Comparison of ENCODE assay signal across 10 mouse cellular contexts in the genomic region with DNA sequence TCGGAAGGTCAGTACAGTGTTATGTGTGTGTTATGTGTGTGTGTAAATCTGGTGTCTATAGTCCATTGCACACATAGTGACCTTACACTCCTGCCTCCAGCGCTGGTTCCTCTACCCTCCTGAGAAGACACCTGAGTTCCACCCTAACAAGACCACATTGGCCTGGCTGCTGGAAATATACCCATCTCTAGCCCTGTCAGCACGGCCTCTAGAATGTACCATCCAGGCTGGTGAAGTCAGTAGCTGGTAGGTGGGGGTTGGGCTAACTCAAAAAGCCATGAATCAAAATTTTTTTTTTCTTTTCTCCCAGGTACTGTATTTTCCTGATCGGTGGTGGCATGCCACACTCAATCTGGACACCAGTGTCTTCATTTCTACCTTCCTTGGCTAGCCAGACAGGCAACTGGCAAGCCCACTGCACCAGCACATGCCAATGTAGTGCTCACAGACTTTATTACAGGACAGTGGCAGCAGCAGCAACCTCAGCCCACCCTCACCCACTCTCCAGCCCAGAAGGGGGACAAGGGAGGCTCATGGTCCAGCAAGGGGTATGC. TPM values are rescaled to one million over a fixed set of nuclear protein-coding genes. Genes with fewer than 3 reads are reported as not detected.
DNase-seq lines count a peak whose midpoint lies in the region; ATAC-seq and TF ChIP-seq lines count a peak whose summit lies in the region.
"Had no signal": no experiment of that assay in that cellular context is flagged by ENCODE, and none has a peak within 500 bp of the region (broad histone marks: within the 10 kb centered on the region; RNA-seq: fewer than 3 reads in every experiment).

No protein-coding gene starts in this region.

- no peak overlapping the region for H3K4me3 ChIP-seq in gastrocnemius, adult 2 months
- peak overlapping the region; percentile 46 for H3K4me3 ChIP-seq in neural tube, embryonic 11.5 days (ENCODE audit: low read depth, low read length)
- peak overlapping the region; percentile 70 for H3K4me3 ChIP-seq in liver, embryonic 12.5 days
- no peak overlapping the region for H3K4me3 ChIP-seq in stomach, postnatal 0 days (ENCODE audit: low read depth, low read length)

- no peaks in the 10 kb centered on the region for H3K27me3 ChIP-seq in neural tube, embryonic 11.5 days (ENCODE audit: control insufficient read depth, insufficient read depth, low read length)
- H3K27me3 ChIP-seq in liver, embryonic 12.5 days (replicated peaks), result no peaks in the 10 kb centered on the region
- no peaks in the 10 kb centered on the region for H3K27me3 ChIP-seq in stomach, postnatal 0 days (ENCODE audit: control insufficient read depth, insufficient read depth, low read length)

- TF ChIP-seq CTCF in gastrocnemius, adult 2 months (IDR thresholded peaks at IDR 0.05), result no peak
- no peak for TF ChIP-seq CTCF in stomach, postnatal 0 days (IDR thresholded peaks at IDR 0.05; ENCODE audit: low read depth)

- peaks cover 55% of the 10 kb centered on the region for H3K4me1 ChIP-seq in neural tube, embryonic 11.5 days (ENCODE audit: control insufficient read depth, insufficient read depth, low read length)
- H3K4me1 ChIP-seq in liver, embryonic 12.5 days, result peaks cover 77% of the 10 kb centered on the region
- H3K4me1 ChIP-seq in stomach, postnatal 0 days (replicated peaks; ENCODE audit: control insufficient read depth, insufficient read depth), result peaks cover 22% of the 10 kb centered on the region

- peak; percentile 15 for DNase-seq in gastrocnemius, adult 2 months
- DNase-seq in gastrocnemius, adult 8-10 months (ENCODE audit: low spot score in 2 of 2), result no peak
- DNase-seq in neural tube, embryonic 11.5 days (ENCODE audit: low spot score), result no peak
- no peak for DNase-seq in neural tube, embryonic 10.5 days (ENCODE audit: extremely low spot score, low spot score)
- DNase-seq in stomach, postnatal 0 days (ENCODE audit: low spot score), result no peak
- DNase-seq in layer of hippocampus, postnatal 36 days, result no peak
- DNase-seq: adrenal gland, postnatal 25 days; gastrocnemius, postnatal 10 days had no signal

- no peak overlapping the region for H3K9ac ChIP-seq in neural tube, embryonic 11.5 days (ENCODE audit: low read length)
- H3K9ac ChIP-seq in liver, embryonic 12.5 days, result peak overlapping the region; percentile 92
- H3K9ac ChIP-seq in stomach, postnatal 0 days (ENCODE audit: low read length), result no peak overlapping the region

- ATAC-seq in neural tube, embryonic 11.5 days (ENCODE audit: insufficient read depth, low FRiP score, low TSS enrichment), result no peak
- ATAC-seq in liver, embryonic 12.5 days, result no peak
- ATAC-seq in stomach, postnatal 0 days (ENCODE audit: low FRiP score, low TSS enrichment), result no peak
- ATAC-seq in erythroid progenitor cell, adult 5-6 weeks (replicated peaks; ENCODE audit: low FRiP score, poor library complexity, severe bottlenecking), result no peak

- no peak overlapping the region for H3K27ac ChIP-seq in gastrocnemius, adult 2 months
- H3K27ac ChIP-seq in neural tube, embryonic 11.5 days (ENCODE audit: low read depth, low read length), result no peak overlapping the region
- no peak overlapping the region; the same call in 1 of the 2 replicates for H3K27ac ChIP-seq in liver, embryonic 12.5 days
- H3K27ac ChIP-seq in stomach, postnatal 0 days (replicated peaks), result peak overlapping the region; percentile 92

- 87% methylated on average over 4 of the region's 4 CpGs for WGBS in neural tube, embryonic 11.5 days
- WGBS in liver, embryonic 12.5 days (ENCODE audit: insufficient replicate concordance), result 75% methylated on average over 4 of the region's 4 CpGs
- 78% methylated on average over 4 of the region's 4 CpGs for WGBS in stomach, postnatal 0 days

- TF ChIP-seq EP300 in stomach, postnatal 0 days (optimal IDR thresholded peaks at IDR 0.05), result no peak

- intact Hi-C loops in gastrocnemius, adult 2 months (cut with DNase I), result loop anchor here (5.0 kb wide), 1 partner anchor 37 kb away; a partner anchor contains a TSS

- H3K9me3 ChIP-seq in neural tube, embryonic 11.5 days (ENCODE audit: control insufficient read depth, low read length), result no peaks in the 10 kb centered on the region
- no peaks in the 10 kb centered on the region for H3K9me3 ChIP-seq in liver, embryonic 12.5 days (replicated peaks)
- no peaks in the 10 kb centered on the region for H3K9me3 ChIP-seq in stomach, postnatal 0 days (ENCODE audit: control insufficient read depth, low read length)

- peak overlapping the region; percentile 82 for H3K4me2 ChIP-seq in neural tube, embryonic 11.5 days (ENCODE audit: low read depth)
- peak overlapping the region; percentile 89 for H3K4me2 ChIP-seq in liver, embryonic 12.5 days
- peak overlapping the region; percentile 85; the same call in 1 of the 2 replicates for H3K4me2 ChIP-seq in stomach, postnatal 0 days (replicated peaks; ENCODE audit: low read depth)

- H3K36me3 ChIP-seq in neural tube, embryonic 11.5 days (ENCODE audit: control insufficient read depth, insufficient read depth, low read length), result peaks cover 19% of the 10 kb centered on the region
- H3K36me3 ChIP-seq in liver, embryonic 12.5 days, result peaks cover 67% of the 10 kb centered on the region
- H3K36me3 ChIP-seq in stomach, postnatal 0 days (ENCODE audit: control insufficient read depth, insufficient read depth, low read length), result peaks cover 14% of the 10 kb centered on the region

RNA-seq across cellular contexts. Expression of a gene that starts 1.6 kb away (rescaled TPM):
- total RNA-seq in gastrocnemius, adult 2 months (2021), result 10 to 100 TPM; 11.5 to 13.0 TPM
- 10 to 100 TPM; 11.0 to 13.0 (median 11.4) TPM for total RNA-seq in gastrocnemius, adult 8-10 months (2022)
- polyA plus RNA-seq in neural tube, embryonic 11.5 days (2014; fragmentation: Nextera tagmentation; extraction: Ambion mirVana), result 52.1 and 55.6 TPM in 2 replicates
- 26.6 and 26.8 TPM in 2 replicates for polyA plus RNA-seq in liver, embryonic 12.5 days (2016; fragmentation: Nextera tagmentation; extraction: Ambion mirVana)
- 29.7 and 31.5 TPM in 2 replicates for polyA plus RNA-seq in stomach, postnatal 0 days (2015; fragmentation: Nextera tagmentation; extraction: Ambion mirVana)
- 10 to 100 TPM; 58.1 to 61.0 TPM for total RNA-seq in layer of hippocampus, postnatal 36 days (2021)
- total RNA-seq in erythroid progenitor cell, adult 5-6 weeks (2015; ENCODE audit: low replicate concordance), result 5.4 and 6.1 TPM in 2 replicates
- 2.7 and 9.1 TPM in 2 replicates for total RNA-seq in erythroid progenitor cell, adult 5-6 weeks (2017; ENCODE audit: low replicate concordance)

RNA-seq across cellular contexts. Expression of a gene that starts 2.9 kb away (rescaled TPM):
- 10 to 100 TPM; 85.8 to 93.8 TPM for total RNA-seq in gastrocnemius, adult 2 months (2021)
- total RNA-seq in gastrocnemius, adult 8-10 months (2022), result 100 to 1,000 TPM in 1 of 4 experiments, 10 to 100 TPM in 3; 87.3 to 101 (median 91.1) TPM
- polyA plus RNA-seq in neural tube, embryonic 11.5 days (2014; fragmentation: Nextera tagmentation; extraction: Ambion mirVana), result 327 and 334 TPM in 2 replicates
- 150 and 156 TPM in 2 replicates for polyA plus RNA-seq in liver, embryonic 12.5 days (2016; fragmentation: Nextera tagmentation; extraction: Ambion mirVana)
- polyA plus RNA-seq in stomach, postnatal 0 days (2015; fragmentation: Nextera tagmentation; extraction: Ambion mirVana), result 215 and 224 TPM in 2 replicates
- total RNA-seq in layer of hippocampus, postnatal 36 days (2021), result 100 to 1,000 TPM; 163 to 164 TPM
- 58.7 and 86.4 TPM in 2 replicates for total RNA-seq in erythroid progenitor cell, adult 5-6 weeks (2015; ENCODE audit: low replicate concordance)
- 47.1 and 58.4 TPM in 2 replicates for total RNA-seq in erythroid progenitor cell, adult 5-6 weeks (2017; ENCODE audit: low replicate concordance)

RNA-seq across cellular contexts. Expression of a gene that starts 6.8 kb away (rescaled TPM):
- 10 to 100 TPM; 17.2 to 20.2 TPM for total RNA-seq in gastrocnemius, adult 2 months (2021)
- total RNA-seq in gastrocnemius, adult 8-10 months (2022), result 10 to 100 TPM in 3 of 4 experiments, 1 to 10 TPM in 1; 9.5 to 18.5 (median 16.7) TPM
- 4.3 and 4.4 TPM in 2 replicates for polyA plus RNA-seq in neural tube, embryonic 11.5 days (2014; fragmentation: Nextera tagmentation; extraction: Ambion mirVana)
- polyA plus RNA-seq in liver, embryonic 12.5 days (2016; fragmentation: Nextera tagmentation; extraction: Ambion mirVana), result 0.80 and 0.89 TPM in 2 replicates
- polyA plus RNA-seq in stomach, postnatal 0 days (2015; fragmentation: Nextera tagmentation; extraction: Ambion mirVana), result 3.1 and 4.3 TPM in 2 replicates
- total RNA-seq in layer of hippocampus, postnatal 36 days (2021), result 10 to 100 TPM; 47.9 to 49.0 TPM
- total RNA-seq in erythroid progenitor cell, adult 5-6 weeks (2015; ENCODE audit: low replicate concordance), result 4.6 TPM in 1 of 2 replicates, not detected in the other
- total RNA-seq in erythroid progenitor cell, adult 5-6 weeks (2017; ENCODE audit: low replicate concordance), result 0.77 TPM in 1 of 2 replicates, not detected in the other

RNA-seq across cellular contexts. Expression of a gene that starts 6.8 kb away (rescaled TPM):
- total RNA-seq in gastrocnemius, adult 2 months (2021), result 10 to 100 TPM in 1 of 2 experiments, 1 to 10 TPM in 1; 8.7 to 10.0 TPM
- total RNA-seq in gastrocnemius, adult 8-10 months (2022), result 10 to 100 TPM in 3 of 4 experiments, 1 to 10 TPM in 1; 9.8 to 13.2 (median 11.7) TPM
- 29.2 and 31.8 TPM in 2 replicates for polyA plus RNA-seq in neural tube, embryonic 11.5 days (2014; fragmentation: Nextera tagmentation; extraction: Ambion mirVana)
- 17.7 and 18.7 TPM in 2 replicates for polyA plus RNA-seq in liver, embryonic 12.5 days (2016; fragmentation: Nextera tagmentation; extraction: Ambion mirVana)
- polyA plus RNA-seq in stomach, postnatal 0 days (2015; fragmentation: Nextera tagmentation; extraction: Ambion mirVana), result 10.8 and 12.5 TPM in 2 replicates
- 10 to 100 TPM; 25.4 to 27.3 TPM for total RNA-seq in layer of hippocampus, postnatal 36 days (2021)
- total RNA-seq in erythroid progenitor cell, adult 5-6 weeks (2015; ENCODE audit: low replicate concordance), result 4.2 and 6.5 TPM in 2 replicates
- total RNA-seq in erythroid progenitor cell, adult 5-6 weeks (2017; ENCODE audit: low replicate concordance), result 7.0 and 14.5 TPM in 2 replicates

RNA-seq across cellular contexts. Expression of a gene that starts 11.3 kb away (rescaled TPM):
- total RNA-seq in gastrocnemius, adult 2 months (2021), result 10 to 100 TPM; 13.0 to 15.9 TPM
- total RNA-seq in gastrocnemius, adult 8-10 months (2022), result 10 to 100 TPM in 2 of 4 experiments, 1 to 10 TPM in 2; 9.1 to 15.3 (median 12.3) TPM
- 1.2 and 2.9 TPM in 2 replicates for polyA plus RNA-seq in neural tube, embryonic 11.5 days (2014; fragmentation: Nextera tagmentation; extraction: Ambion mirVana)
- 0.43 and 0.64 TPM in 2 replicates for polyA plus RNA-seq in liver, embryonic 12.5 days (2016; fragmentation: Nextera tagmentation; extraction: Ambion mirVana)
- polyA plus RNA-seq in stomach, postnatal 0 days (2015; fragmentation: Nextera tagmentation; extraction: Ambion mirVana), result 1.8 and 2.3 TPM in 2 replicates
- 10 to 100 TPM; 29.0 to 30.4 TPM for total RNA-seq in layer of hippocampus, postnatal 36 days (2021)
- 1.3 and 1.4 TPM in 2 replicates for total RNA-seq in erythroid progenitor cell, adult 5-6 weeks (2015; ENCODE audit: low replicate concordance)
- total RNA-seq in erythroid progenitor cell, adult 5-6 weeks (2017; ENCODE audit: low replicate concordance), result 1.8 TPM in 1 of 2 replicates, not detected in the other

Comparison
In these comparisons a context has a peak if more than half of its experiments do, and no peak if none do; other contexts are left out.
1. H3K4me3 ChIP-seq: peak in neural tube, embryonic 11.5 days (single experiment) and liver, embryonic 12.5 days (single experiment); none in gastrocnemius, adult 2 months (single experiment) and stomach, postnatal 0 days (single experiment).
2. RNA of a gene that starts 1.6 kb away (total RNA-seq): 58.1 to 61.0 TPM in layer of hippocampus, postnatal 36 days; 11.5 to 13.0 TPM in gastrocnemius, adult 2 months, 11.0 to 13.0 TPM in gastrocnemius, adult 8-10 months and 2.7 to 9.1 TPM in erythroid progenitor cell, adult 5-6 weeks; every median in the first group is over 4 times any median in the second.
3. Peak in every context shown above with its lines, with median percentiles within 50 percentile points of each other: H3K4me2 ChIP-seq.